In genomic region chr11:3386941-3387368, GRCm38 (mm10) we compare ENCODE assay signal across 8 mouse cellular contexts. TPM values are rescaled to one million over a fixed set of nuclear protein-coding genes. Genes with fewer than 3 reads are reported as not detected.
DNase-seq lines count a peak whose midpoint lies in the region; ATAC-seq and TF ChIP-seq lines count a peak whose summit lies in the region.

No protein-coding gene starts in this region.

- TF ChIP-seq POLR2A in limb, embryonic 14.5 days (IDR thresholded peaks at IDR 0.05; ENCODE audit: borderline replicate concordance, extremely low read depth, insufficient read depth, insufficient read length), result no peak

- H3K4me2 ChIP-seq in embryonic facial prominence, embryonic 14.5 days (ENCODE audit: low read depth, low read length), result no peak overlapping the region
- no peak overlapping the region for H3K4me2 ChIP-seq in limb, embryonic 14.5 days (replicated peaks; ENCODE audit: low read depth, low read length, severe bottlenecking)
- H3K4me2 ChIP-seq in midbrain, postnatal 0 days (ENCODE audit: low read depth, low read length, poor library complexity, severe bottlenecking), result no peak overlapping the region

- peaks cover 8% of the 10 kb centered on the region for H3K36me3 ChIP-seq in embryonic facial prominence, embryonic 14.5 days (ENCODE audit: control insufficient read depth, insufficient read depth, low read length)
- peaks cover 3% of the 10 kb centered on the region; the same call in 1 of the 2 replicates for H3K36me3 ChIP-seq in limb, embryonic 14.5 days (ENCODE audit: control insufficient read depth, insufficient read depth, low read length)
- 0 out of 2 replicates have a peak, but pooled peaks cover 2% of the 10 kb centered on the region for H3K36me3 ChIP-seq in midbrain, postnatal 0 days (ENCODE audit: insufficient read depth, low read length)

- H3K4me1 ChIP-seq in embryonic facial prominence, embryonic 14.5 days (ENCODE audit: control insufficient read depth, insufficient read depth, low read length), result no peaks in the 10 kb centered on the region
- no peaks in the 10 kb centered on the region for H3K4me1 ChIP-seq in limb, embryonic 14.5 days (ENCODE audit: control insufficient read depth, insufficient read depth, low read length)
- no peaks in the 10 kb centered on the region for H3K4me1 ChIP-seq in midbrain, postnatal 0 days (ENCODE audit: insufficient read depth, low read length)

- WGBS in embryonic facial prominence, embryonic 14.5 days, result 21% methylated on average over 4 of the region's 4 CpGs
- WGBS in limb, embryonic 14.5 days, result 27% methylated on average over 4 of the region's 4 CpGs
- WGBS in midbrain, postnatal 0 days, result 25% methylated on average over 4 of the region's 4 CpGs

- H3K27me3 ChIP-seq in embryonic facial prominence, embryonic 14.5 days (replicated peaks; ENCODE audit: control insufficient read depth, insufficient read depth, low read length), result no peaks in the 10 kb centered on the region
- H3K27me3 ChIP-seq in limb, embryonic 14.5 days (ENCODE audit: control insufficient read depth, insufficient read depth, low read length), result no peaks in the 10 kb centered on the region
- H3K27me3 ChIP-seq in midbrain, postnatal 0 days (ENCODE audit: insufficient read depth, low read length), result no peaks in the 10 kb centered on the region

- TF ChIP-seq CTCF in midbrain, postnatal 0 days (IDR thresholded peaks at IDR 0.05), result peak; percentile 99

- DNase-seq in 3T3-L1 (ENCODE audit: low read depth, low spot score), result peak; percentile 83
- DNase-seq in adrenal gland, postnatal 25 days, result peak; percentile 86
- DNase-seq in embryonic facial prominence, embryonic 14.5 days (ENCODE audit: low spot score), result peak; percentile 77
- DNase-seq in heart, adult 9 months (ENCODE audit: low spot score in 2 of 2), result peak; percentile 60 to 79
- DNase-seq in kidney, adult 9 months, result peak; percentile 90
- peak; percentile 42 for DNase-seq in limb, embryonic 14.5 days (ENCODE audit: low spot score)
- DNase-seq in midbrain, postnatal 0 days (ENCODE audit: low spot score), result peak; percentile 85
- DNase-seq in spleen, postnatal 10 days (ENCODE audit: low spot score in 2 of 2), result peak; percentile 78 to 88

- H3K4me3 ChIP-seq in embryonic facial prominence, embryonic 14.5 days (ENCODE audit: low read depth, low read length), result no peak overlapping the region
- no peak overlapping the region for H3K4me3 ChIP-seq in limb, embryonic 14.5 days (replicated peaks; ENCODE audit: low read length)
- H3K4me3 ChIP-seq in midbrain, postnatal 0 days (ENCODE audit: low read depth, low read length), result no peak overlapping the region

- no peak overlapping the region for H3K27ac ChIP-seq in embryonic facial prominence, embryonic 14.5 days (replicated peaks; ENCODE audit: low read depth, low read length)
- no peak overlapping the region for H3K27ac ChIP-seq in limb, embryonic 14.5 days (replicated peaks; ENCODE audit: low read depth, low read length)
- no peak overlapping the region for H3K27ac ChIP-seq in midbrain, postnatal 0 days (ENCODE audit: low read depth, low read length)

- no peaks in the 10 kb centered on the region for H3K9me3 ChIP-seq in embryonic facial prominence, embryonic 14.5 days (ENCODE audit: control insufficient read depth, low read length)
- no peaks in the 10 kb centered on the region for H3K9me3 ChIP-seq in limb, embryonic 14.5 days (ENCODE audit: control insufficient read depth, low read length)
- no peaks in the 10 kb centered on the region for H3K9me3 ChIP-seq in midbrain, postnatal 0 days (ENCODE audit: low read length)

- peak; percentile 88 for ATAC-seq in embryonic facial prominence, embryonic 14.5 days (ENCODE audit: low read depth)
- peak; percentile 72 for ATAC-seq in limb, embryonic 14.5 days (ENCODE audit: low FRiP score, low read depth)
- peak; percentile 65 for ATAC-seq in midbrain, postnatal 0 days (ENCODE audit: low FRiP score)

- H3K9ac ChIP-seq in embryonic facial prominence, embryonic 14.5 days (ENCODE audit: low read depth, low read length), result no peak overlapping the region
- H3K9ac ChIP-seq in limb, embryonic 14.5 days (ENCODE audit: low read depth, low read length, severe bottlenecking), result no peak overlapping the region
- H3K9ac ChIP-seq in midbrain, postnatal 0 days (replicated peaks; ENCODE audit: low read length, poor library complexity, severe bottlenecking), result no peak overlapping the region

RNA-seq across cellular contexts. Expression of gene Limk2, which starts 22.0 kb away (rescaled TPM):
- total RNA-seq in adrenal gland, postnatal 25 days (2021), result 27.1 and 44.5 TPM in 2 replicates
- 63.8 and 74.8 TPM in 2 replicates for polyA plus RNA-seq in embryonic facial prominence, embryonic 14.5 days (2014; fragmentation: Nextera tagmentation; extraction: Ambion mirVana)
- 89.5 and 91.1 TPM in 2 replicates for polyA plus RNA-seq in limb, embryonic 14.5 days (2012; rRNA removed)
- polyA plus RNA-seq in limb, embryonic 14.5 days (2014; fragmentation: Nextera tagmentation; extraction: Ambion mirVana), result 93.5 TPM in 2 replicates
- total RNA-seq in midbrain, postnatal 0 days (2014; rRNA removed), result 250 and 290 TPM in 2 replicates
- 134 and 149 TPM in 2 replicates for polyA plus RNA-seq in midbrain, postnatal 0 days (2015; fragmentation: Nextera tagmentation; extraction: Ambion mirVana)

RNA-seq across cellular contexts. Expression of gene Pik3ip1, which starts 56.8 kb away (rescaled TPM):
- 13.1 and 18.5 TPM in 2 replicates for total RNA-seq in adrenal gland, postnatal 25 days (2021)
- polyA plus RNA-seq in embryonic facial prominence, embryonic 14.5 days (2014; fragmentation: Nextera tagmentation; extraction: Ambion mirVana), result 14.4 and 16.2 TPM in 2 replicates
- polyA plus RNA-seq in limb, embryonic 14.5 days (2012; rRNA removed), result 13.2 and 13.3 TPM in 2 replicates
- polyA plus RNA-seq in limb, embryonic 14.5 days (2014; fragmentation: Nextera tagmentation; extraction: Ambion mirVana), result 13.6 and 15.5 TPM in 2 replicates
- total RNA-seq in midbrain, postnatal 0 days (2014; rRNA removed), result 42.5 and 43.4 TPM in 2 replicates
- 34.7 and 37.5 TPM in 2 replicates for polyA plus RNA-seq in midbrain, postnatal 0 days (2015; fragmentation: Nextera tagmentation; extraction: Ambion mirVana)
